Mouse (Mus musculus) E14TG2a.4 (cell line): Measurements from ENCODE around the gene Cbs.

Source experiments
- CTCF ChIP-seq: conservative IDR thresholded peaks from 2 replicates; pipeline ENCODE4 v1.5.1; 2014; ENCODE audit warnings: low read length
- NANOG ChIP-seq: IDR thresholded peaks from 2 replicates; pipeline ENCODE4 v1.6.1; 2014; ENCODE audit warnings: borderline replicate concordance, low read length, mixed read lengths
- POU5F1 ChIP-seq: IDR thresholded peaks from 2 replicates; pipeline ENCODE4 v1.6.1; 2014; ENCODE audit warnings: low read length, borderline replicate concordance

- TF ChIP-seq CTCF = peak; percentile 52
- no peak for TF ChIP-seq POU5F1
- no peak for TF ChIP-seq NANOG
Measured at GRCm38 (mm10) chr17:31662855-31663254, 25.8 kb upstream of the Cbs start.
